Comparison of ENCODE assay signal across 8 mouse cellular contexts in the genomic region with DNA sequence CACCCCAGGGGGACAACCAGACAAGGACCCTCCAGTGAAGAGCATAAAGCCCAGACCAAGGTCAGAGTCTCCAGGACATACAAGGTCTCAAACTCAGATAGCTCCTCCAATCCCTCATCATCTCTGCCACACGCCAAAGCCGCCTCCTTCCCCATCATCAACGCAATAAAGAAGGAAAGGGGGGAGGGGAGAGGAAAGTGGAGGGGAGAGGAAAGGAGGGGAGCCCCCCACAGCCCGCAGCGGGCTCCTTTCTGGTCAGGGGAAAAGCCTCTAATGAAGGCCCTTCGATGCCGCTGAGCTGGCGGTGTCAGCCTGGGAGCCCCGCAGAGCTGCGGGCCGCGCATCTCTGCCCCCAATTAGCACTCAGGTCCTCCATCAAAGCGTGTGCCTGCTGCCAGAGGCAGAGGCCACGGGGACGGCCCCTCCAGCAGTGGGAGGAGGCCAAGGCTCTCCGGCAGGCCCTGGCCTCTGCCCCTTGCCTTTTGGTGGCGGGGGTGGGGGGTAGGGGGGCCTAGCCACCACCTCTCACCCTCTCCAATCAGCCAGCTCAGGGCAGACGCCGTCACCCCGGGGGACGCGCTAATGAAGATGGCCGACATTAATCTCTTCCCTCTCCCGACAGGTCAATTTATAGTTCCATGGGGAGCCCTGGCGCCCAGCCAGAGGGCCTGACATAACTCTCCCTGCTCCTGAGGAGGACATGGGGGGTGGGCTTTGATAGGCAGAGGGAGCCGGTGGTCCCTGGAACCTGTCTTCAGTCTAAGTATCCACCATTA. TPM values are rescaled to one million over a fixed set of nuclear protein-coding genes. Genes with fewer than 3 reads are reported as not detected.
DNase-seq lines count a peak whose midpoint lies in the region; ATAC-seq and TF ChIP-seq lines count a peak whose summit lies in the region.

No protein-coding gene starts in this region.

- WGBS in heart, embryonic 10.5 days, result 3% methylated on average over 26 of the region's 26 CpGs
- 0% methylated on average over 26 of the region's 26 CpGs for WGBS in forebrain, embryonic 12.5 days

- peaks cover 76% of the 10 kb centered on the region for H3K4me1 ChIP-seq in heart, embryonic 10.5 days
- H3K4me1 ChIP-seq in E14TG2a.4 (replicated peaks; ENCODE audit: low read depth, low read length), result peaks cover 74% of the 10 kb centered on the region
- peaks cover 85% of the 10 kb centered on the region for H3K4me1 ChIP-seq in forebrain, embryonic 12.5 days

- no peaks in the 10 kb centered on the region for H3K9me3 ChIP-seq in heart, embryonic 10.5 days
- H3K9me3 ChIP-seq in E14TG2a.4 (ENCODE audit: low read length), result no peaks in the 10 kb centered on the region
- H3K9me3 ChIP-seq in forebrain, embryonic 12.5 days, result no peaks in the 10 kb centered on the region

- peak overlapping the region; percentile 56 for H3K9ac ChIP-seq in forebrain, embryonic 12.5 days

- peak overlapping the region; percentile 46 for H3K4me3 ChIP-seq in heart, embryonic 10.5 days
- H3K4me3 ChIP-seq in E14TG2a.4 (replicated peaks; ENCODE audit: low read length), result peak overlapping the region; percentile 29; the same call in 1 of the 2 replicates
- H3K4me3 ChIP-seq in forebrain, embryonic 12.5 days (replicated peaks), result peak overlapping the region; percentile 33

- intact Hi-C loops in heart, postnatal 14 days (cut with DNase I), result no loop called here

- peaks cover 91% of the 10 kb centered on the region for H3K27me3 ChIP-seq in heart, embryonic 10.5 days (ENCODE audit: insufficient read depth, poor library complexity, severe bottlenecking)
- H3K27me3 ChIP-seq in E14TG2a.4 (ENCODE audit: insufficient read depth, low read length), result peaks cover 83% of the 10 kb centered on the region
- H3K27me3 ChIP-seq in forebrain, embryonic 12.5 days, result peaks cover 78% of the 10 kb centered on the region

- peak overlapping the region; percentile 76 for H3K4me2 ChIP-seq in forebrain, embryonic 12.5 days

- no peak for TF ChIP-seq CTCF in E14TG2a.4 (conservative IDR thresholded peaks at IDR 0.05; ENCODE audit: low read length)

- no peaks in the 10 kb centered on the region for H3K36me3 ChIP-seq in heart, embryonic 10.5 days
- no peaks in the 10 kb centered on the region for H3K36me3 ChIP-seq in E14TG2a.4 (ENCODE audit: insufficient read depth, low read length)
- H3K36me3 ChIP-seq in forebrain, embryonic 12.5 days (replicated peaks), result no peaks in the 10 kb centered on the region

- H3K27ac ChIP-seq in heart, embryonic 10.5 days, result peak overlapping the region; percentile 80
- peak overlapping the region; percentile 73 for H3K27ac ChIP-seq in forebrain, embryonic 12.5 days

- ATAC-seq in forebrain, embryonic 12.5 days (ENCODE audit: low FRiP score), result peak; percentile 18; the same call in 1 of the 2 replicates
- ATAC-seq in granulocyte monocyte progenitor cell, adult 5-6 weeks (replicated peaks; ENCODE audit: poor library complexity, severe bottlenecking), result no peak

- no peak for DNase-seq in heart, embryonic 10.5 days (ENCODE audit: low spot score)
- no peak for DNase-seq in heart, postnatal 14 days
- DNase-seq in mesoderm, embryonic 11.5 days (ENCODE audit: low read depth, low spot score), result peak; percentile 86
- no peak for DNase-seq in urinary bladder, postnatal 14 days (ENCODE audit: low spot score)
- DNase-seq in spleen, postnatal 36 days (ENCODE audit: low spot score in 2 of 2), result no peak

RNA-seq across cellular contexts. Expression of gene Tcf20, which starts 26.7 kb away (rescaled TPM):
- 4.0 and 6.0 TPM in 2 replicates for polyA plus RNA-seq in heart, embryonic 10.5 days (2016; fragmentation: Nextera tagmentation; extraction: Ambion mirVana)
- total RNA-seq in heart, postnatal 14 days (2021), result 10 to 100 TPM; 49.9 to 59.1 TPM
- 14.7 and 14.9 TPM in 2 replicates for polyA plus RNA-seq in forebrain, embryonic 12.5 days (2016; fragmentation: Nextera tagmentation; extraction: Ambion mirVana)
- total RNA-seq in granulocyte monocyte progenitor cell, adult 5-6 weeks (2014; fragmentation: Nextera tagmentation), result 52.2 and 56.9 TPM in 2 replicates
- 76.8 and 81.2 TPM in 2 replicates for total RNA-seq in granulocyte monocyte progenitor cell, adult 5-6 weeks (2017)
